Mouse (Mus musculus): ENCODE results near the gene Ficd. TPM values are rescaled to one million over a fixed set of nuclear protein-coding genes. Genes with fewer than 3 reads are reported as not detected.

Ficd gene
- polyA plus RNA-seq, 1 experiment from 2014 or later = 2.8 TPM

- Histone ChIP-seq H3K27ac (ENCODE audit: low read depth, low read length) (no peak overlapping the region), H3K4me3 (ENCODE audit: low read depth, low read length) (no peak overlapping the region), H3K9ac (ENCODE audit: low read depth, low read length) (no peak overlapping the region), H3K27me3 (ENCODE audit: control insufficient read depth, insufficient read depth, low read length) (no peaks in the 10 kb centered on the region), H3K36me3 (ENCODE audit: control insufficient read depth, insufficient read depth, low read length) (peaks cover 37% of the 10 kb centered on the region), H3K4me1 (ENCODE audit: control insufficient read depth, insufficient read depth, low read length) (no peaks in the 10 kb centered on the region), H3K4me2 (no peak overlapping the region), H3K9me3 (replicated peaks; ENCODE audit: control insufficient read depth, low read length) (no peaks in the 10 kb centered on the region)
- WGBS (ENCODE audit: insufficient replicate concordance) = 93% methylated on average over 7 of the region's 7 CpGs
- ATAC-seq (replicated peaks; ENCODE audit: insufficient number of reproducible peaks, low FRiP score, low TSS enrichment) = no peak
Observed at GRCm38 (mm10) chr5:113764426-113764825, 28.8 kb downstream of the Ficd start.

DNA sequence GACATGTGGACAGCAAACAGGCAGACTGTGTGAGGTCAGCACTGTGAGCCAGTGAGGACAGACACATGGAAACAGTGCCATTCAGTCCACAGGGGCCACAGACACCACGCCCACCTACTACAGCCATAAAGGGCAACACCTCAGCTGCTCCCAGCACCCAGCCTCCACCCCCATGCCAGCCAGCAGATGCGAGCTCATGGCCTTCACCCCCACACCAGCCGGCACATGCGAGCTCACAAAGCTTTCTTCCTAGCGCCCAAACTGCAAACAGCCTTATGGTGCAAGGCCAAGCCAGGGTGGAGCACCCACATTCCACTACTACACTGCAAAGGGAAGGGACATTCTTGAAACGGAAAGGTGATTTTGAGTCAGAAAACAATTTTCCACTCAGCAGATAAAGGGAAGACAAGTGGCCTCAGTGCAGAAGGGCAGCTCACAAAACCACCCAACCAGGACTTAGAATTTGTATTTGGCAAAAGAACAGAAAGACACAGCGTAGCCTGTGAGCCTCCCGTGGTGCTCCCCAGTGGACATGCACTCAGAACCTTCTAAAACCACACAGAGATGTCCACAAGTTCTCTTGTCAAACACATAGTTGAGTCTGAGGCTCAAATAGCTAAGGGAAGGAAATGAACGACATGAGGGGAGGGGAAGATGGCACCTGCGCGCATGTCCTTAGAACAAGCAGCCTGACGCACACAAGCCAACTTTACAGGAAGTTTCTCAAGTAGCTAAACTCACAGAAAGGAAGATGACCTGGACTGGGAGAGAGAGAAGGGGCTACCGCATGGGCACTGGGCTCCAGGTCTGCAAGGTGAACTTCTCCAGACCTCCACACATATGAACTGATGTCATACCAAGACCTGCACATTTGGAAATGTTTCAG, 30.3 kb downstream of the Ficd start:
- ATAC-seq (replicated peaks; ENCODE audit: insufficient number of reproducible peaks, low FRiP score, low TSS enrichment) = 0 out of 2 replicates have a peak, but pooled peaks have one; percentile 25
- Histone ChIP-seq H3K4me1 (ENCODE audit: control insufficient read depth, insufficient read depth, low read length) (peaks cover 8% of the 10 kb centered on the region), H3K4me3 (ENCODE audit: low read depth, low read length) (no peak overlapping the region), H3K9me3 (replicated peaks; ENCODE audit: control insufficient read depth, low read length) (no peaks in the 10 kb centered on the region), H3K36me3 (ENCODE audit: control insufficient read depth, insufficient read depth, low read length) (peaks cover 24% of the 10 kb centered on the region), H3K27ac (ENCODE audit: low read depth, low read length) (no peak overlapping the region), H3K4me2 (no peak overlapping the region), H3K9ac (ENCODE audit: low read depth, low read length) (no peak overlapping the region), H3K27me3 (ENCODE audit: control insufficient read depth, insufficient read depth, low read length) (no peaks in the 10 kb centered on the region)
- WGBS (ENCODE audit: insufficient replicate concordance) = 88% methylated on average over 13 of the region's 13 CpGs

GRCm38 (mm10) chr5:113768806-113769205, 33.2 kb downstream of the Ficd start:
- Histone ChIP-seq H3K27ac (ENCODE audit: low read depth, low read length) (no peak overlapping the region), H3K9ac (ENCODE audit: low read depth, low read length) (no peak overlapping the region), H3K9me3 (replicated peaks; ENCODE audit: control insufficient read depth, low read length) (no peaks in the 10 kb centered on the region), H3K36me3 (ENCODE audit: control insufficient read depth, insufficient read depth, low read length) (peaks cover 6% of the 10 kb centered on the region; the same call in 1 of the 2 replicates), H3K27me3 (ENCODE audit: control insufficient read depth, insufficient read depth, low read length) (no peaks in the 10 kb centered on the region), H3K4me2 (no peak overlapping the region), H3K4me3 (ENCODE audit: low read depth, low read length) (no peak overlapping the region), H3K4me1 (ENCODE audit: control insufficient read depth, insufficient read depth, low read length) (peaks cover 12% of the 10 kb centered on the region)
- 89% methylated on average over 8 of the region's 8 CpGs for WGBS (ENCODE audit: insufficient replicate concordance)
- no peak for ATAC-seq (replicated peaks; ENCODE audit: insufficient number of reproducible peaks, low FRiP score, low TSS enrichment)

GRCm38 (mm10) chr5:113771213-113772162, 35.9 kb downstream of the Ficd start:
- peak overlapping the region; percentile 97 for H3K4me2 ChIP-seq

DNA sequence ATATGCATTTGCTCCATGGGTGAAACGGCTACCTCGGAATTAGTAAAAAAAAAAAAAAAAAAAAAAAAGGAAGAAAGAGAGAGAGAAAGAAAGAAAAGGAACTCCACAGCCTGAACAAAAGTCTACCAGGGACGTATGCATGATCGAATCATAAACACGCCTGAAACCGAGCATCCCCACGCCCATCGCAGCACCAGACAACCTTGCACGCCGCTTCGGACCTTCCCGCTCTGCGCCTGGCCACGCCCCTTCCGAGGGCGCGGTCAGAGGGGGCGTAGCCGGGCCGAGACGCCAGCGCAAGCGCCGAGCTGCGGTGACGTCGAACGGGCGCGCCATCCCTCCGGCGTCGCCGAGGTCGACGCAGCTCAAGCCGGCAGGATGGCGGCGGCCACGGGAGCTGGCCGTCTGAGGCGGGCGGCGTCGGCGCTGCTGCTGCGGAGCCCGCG, 36.9 kb downstream of the Ficd start, which contains the start of the genes Sart3 and Iscu:
TSS of gene Sart3 (minus strand) at position 61 of the 446 bp plus-strand sequence.
TSS of gene Iscu (plus strand) at position 299 of the 446 bp plus-strand sequence.
- H3K4me1 ChIP-seq (ENCODE audit: control insufficient read depth, insufficient read depth, low read length) = peaks cover 12% of the 10 kb centered on the region
- H3K27me3 ChIP-seq (ENCODE audit: control insufficient read depth, insufficient read depth, low read length) = no peaks in the 10 kb centered on the region
- peak; percentile 87 for ATAC-seq (replicated peaks; ENCODE audit: insufficient number of reproducible peaks, low FRiP score, low TSS enrichment)
- WGBS (ENCODE audit: insufficient replicate concordance) = under 1% methylated on average over 49 of the region's 49 CpGs
- H3K4me2 ChIP-seq = peak within 1 kb of the TSS; percentile 97
- peak within 1 kb of the TSS; percentile 99 for H3K27ac ChIP-seq (ENCODE audit: low read depth, low read length)
- H3K4me3 ChIP-seq (ENCODE audit: low read depth, low read length) = peak within 1 kb of the TSS; percentile 98
- H3K9me3 ChIP-seq (replicated peaks; ENCODE audit: control insufficient read depth, low read length) = no peaks in the 10 kb centered on the region
- peak within 1 kb of the TSS; percentile 97 for H3K9ac ChIP-seq (ENCODE audit: low read depth, low read length)
- peaks cover 16% of the 10 kb centered on the region for H3K36me3 ChIP-seq (ENCODE audit: control insufficient read depth, insufficient read depth, low read length)

More at GRCm38 (mm10) chr5:113771213-113772162, 35.9 kb downstream of the Ficd start:
- under 1% methylated on average over 90 of the region's 97 CpGs for WGBS (ENCODE audit: insufficient replicate concordance)
- H3K4me1 ChIP-seq (ENCODE audit: control insufficient read depth, insufficient read depth, low read length) = peaks cover 12% of the 10 kb centered on the region
- H3K36me3 ChIP-seq (ENCODE audit: control insufficient read depth, insufficient read depth, low read length) = peaks cover 9% of the 10 kb centered on the region
- no peaks in the 10 kb centered on the region for H3K9me3 ChIP-seq (replicated peaks; ENCODE audit: control insufficient read depth, low read length)
- ATAC-seq (replicated peaks; ENCODE audit: insufficient number of reproducible peaks, low FRiP score, low TSS enrichment) = peak; percentile 80
- H3K4me3 ChIP-seq (ENCODE audit: low read depth, low read length) = peak overlapping the region; percentile 98
- peak overlapping the region; percentile 97 for H3K9ac ChIP-seq (ENCODE audit: low read depth, low read length)
- no peaks in the 10 kb centered on the region for H3K27me3 ChIP-seq (ENCODE audit: control insufficient read depth, insufficient read depth, low read length)
- peak overlapping the region; percentile 99 for H3K27ac ChIP-seq (ENCODE audit: low read depth, low read length)

- peak overlapping the region; percentile 97 for H3K4me2 ChIP-seq
- peaks cover 16% of the 10 kb centered on the region for H3K36me3 ChIP-seq (ENCODE audit: control insufficient read depth, insufficient read depth, low read length)
- under 1% methylated on average over 37 of the region's 38 CpGs for WGBS (ENCODE audit: insufficient replicate concordance)
- H3K4me3 ChIP-seq (ENCODE audit: low read depth, low read length) = peak overlapping the region; percentile 98
- peaks cover 12% of the 10 kb centered on the region for H3K4me1 ChIP-seq (ENCODE audit: control insufficient read depth, insufficient read depth, low read length)
- peak overlapping the region; percentile 82 for H3K9ac ChIP-seq (ENCODE audit: low read depth, low read length)
- H3K27me3 ChIP-seq (ENCODE audit: control insufficient read depth, insufficient read depth, low read length) = no peaks in the 10 kb centered on the region
- H3K27ac ChIP-seq (ENCODE audit: low read depth, low read length) = peak overlapping the region; percentile 99; the same call in 1 of the 2 replicates
- no peaks in the 10 kb centered on the region for H3K9me3 ChIP-seq (replicated peaks; ENCODE audit: control insufficient read depth, low read length)
- peak; percentile 39; the same call in 1 of the 2 replicates for ATAC-seq (replicated peaks; ENCODE audit: insufficient number of reproducible peaks, low FRiP score, low TSS enrichment)
Observed at GRCm38 (mm10) chr5:113772905-113773519, 37.4 kb downstream of the Ficd start.

GRCm38 (mm10) chr5:113773664-113774063, 38.1 kb downstream of the Ficd start:
- peaks cover 14% of the 10 kb centered on the region for H3K36me3 ChIP-seq (ENCODE audit: control insufficient read depth, insufficient read depth, low read length)
- peak overlapping the region; percentile 98 for H3K4me3 ChIP-seq (ENCODE audit: low read depth, low read length)
- H3K27me3 ChIP-seq (ENCODE audit: control insufficient read depth, insufficient read depth, low read length) = no peaks in the 10 kb centered on the region
- H3K9ac ChIP-seq (ENCODE audit: low read depth, low read length) = peak overlapping the region; percentile 82
- under 1% methylated on average over 7 of the region's 7 CpGs for WGBS (ENCODE audit: insufficient replicate concordance)
- H3K27ac ChIP-seq (ENCODE audit: low read depth, low read length) = no peak overlapping the region
- peak overlapping the region; percentile 97 for H3K4me2 ChIP-seq
- no peak for ATAC-seq (replicated peaks; ENCODE audit: insufficient number of reproducible peaks, low FRiP score, low TSS enrichment)
- peaks cover 12% of the 10 kb centered on the region for H3K4me1 ChIP-seq (ENCODE audit: control insufficient read depth, insufficient read depth, low read length)
- H3K9me3 ChIP-seq (replicated peaks; ENCODE audit: control insufficient read depth, low read length) = no peaks in the 10 kb centered on the region

GRCm38 (mm10) chr5:113775585-113775984, 40.0 kb downstream of the Ficd start:
- Histone ChIP-seq H3K9ac (ENCODE audit: low read depth, low read length) (no peak overlapping the region), H3K9me3 (replicated peaks; ENCODE audit: control insufficient read depth, low read length) (0 out of 2 replicates have a peak, but pooled peaks cover 3% of the 10 kb centered on the region), H3K4me1 (ENCODE audit: control insufficient read depth, insufficient read depth, low read length) (peaks cover 5% of the 10 kb centered on the region), H3K27ac (ENCODE audit: low read depth, low read length) (no peak overlapping the region), H3K4me3 (ENCODE audit: low read depth, low read length) (no peak overlapping the region), H3K4me2 (no peak overlapping the region), H3K27me3 (ENCODE audit: control insufficient read depth, insufficient read depth, low read length) (no peaks in the 10 kb centered on the region), H3K36me3 (ENCODE audit: control insufficient read depth, insufficient read depth, low read length) (peaks cover 10% of the 10 kb centered on the region)
- no peak for ATAC-seq (replicated peaks; ENCODE audit: insufficient number of reproducible peaks, low FRiP score, low TSS enrichment)
- WGBS (ENCODE audit: insufficient replicate concordance) = 89% methylated on average over 10 of the region's 10 CpGs

All from heart, embryonic 11.5 days (tissue).